In the genomic region with DNA sequence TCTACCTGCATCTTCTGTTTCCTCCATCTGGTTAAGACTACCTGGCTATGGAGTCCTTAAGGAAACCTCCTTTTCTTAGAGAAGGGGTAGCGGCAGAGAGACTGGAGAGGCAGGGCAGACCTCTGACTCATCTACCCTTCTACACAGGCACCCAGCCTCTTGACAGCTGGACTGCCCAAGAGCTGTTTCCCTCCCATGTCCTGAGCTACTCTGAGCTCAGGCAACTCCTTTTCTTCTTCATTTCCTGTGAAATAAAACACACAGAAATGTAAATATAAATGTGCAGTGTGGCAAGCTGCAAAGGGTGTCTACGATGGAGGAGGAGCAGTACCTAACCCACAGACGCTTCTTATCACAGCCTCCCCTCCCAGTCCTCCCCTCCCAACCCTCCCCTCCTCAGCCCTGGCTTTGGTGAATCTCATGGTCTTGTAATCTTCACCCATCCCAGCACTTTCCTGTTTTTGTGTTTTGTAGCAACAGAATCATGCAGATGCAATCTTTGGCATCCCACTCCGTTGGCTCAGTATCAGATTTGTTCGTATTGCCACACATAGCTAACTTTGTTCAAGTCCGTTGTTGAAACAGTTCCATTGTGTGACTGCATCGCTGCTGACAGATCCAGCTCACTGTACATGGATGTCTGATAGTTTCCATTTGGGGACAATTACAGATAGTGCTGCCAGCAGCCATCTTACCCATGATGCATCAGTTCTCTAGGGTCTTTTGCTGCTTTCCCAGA, we compare ENCODE assay signal across 8 mouse cellular contexts. TPM values are rescaled to one million over a fixed set of nuclear protein-coding genes. Genes with fewer than 3 reads are reported as not detected.
A peak's percentile ranks its signal among the peaks of the same experiment; 100 is the strongest.
DNase-seq lines count a peak whose midpoint lies in the region; ATAC-seq and TF ChIP-seq lines count a peak whose summit lies in the region.

No protein-coding gene starts in this region.

- H3K9me3 ChIP-seq in limb, embryonic 14.5 days (ENCODE audit: control insufficient read depth, low read length): no peaks in the 10 kb centered on the region
- H3K9me3 ChIP-seq in limb, embryonic 10.5 days (replicated peaks): no peaks in the 10 kb centered on the region
- no peaks in the 10 kb centered on the region for H3K9me3 ChIP-seq in heart, embryonic 13.5 days
- no peaks in the 10 kb centered on the region for H3K9me3 ChIP-seq in limb, embryonic 15.5 days

- 82% methylated on average over 7 of the region's 7 CpGs for WGBS in limb, embryonic 14.5 days
- WGBS in limb, embryonic 10.5 days: 82% methylated on average over 7 of the region's 7 CpGs
- WGBS in heart, embryonic 13.5 days: 31% methylated on average over 7 of the region's 7 CpGs
- 52% methylated on average over 7 of the region's 7 CpGs for WGBS in limb, embryonic 15.5 days

- H3K9ac ChIP-seq in limb, embryonic 14.5 days (ENCODE audit: low read depth, low read length, severe bottlenecking): no peak overlapping the region
- H3K9ac ChIP-seq in heart, embryonic 13.5 days: 0 out of 2 replicates have a peak overlapping the region, but pooled peaks have one; percentile 25
- no peak overlapping the region for H3K9ac ChIP-seq in limb, embryonic 15.5 days

- peak; percentile 52 for DNase-seq in limb, embryonic 14.5 days (ENCODE audit: low spot score)
- no peak for DNase-seq in limb, embryonic 10.5 days (ENCODE audit: low spot score)
- peak; percentile 46 for DNase-seq in naive thymus-derived CD4-positive, alpha-beta T cell, adult 2 months (ENCODE audit: low read depth)
- DNase-seq in thymus, postnatal 14 days: no peak
- no peak for DNase-seq in cerebellum, postnatal 14 days

- H3K4me1 ChIP-seq in limb, embryonic 14.5 days (ENCODE audit: control insufficient read depth, insufficient read depth, low read length): no peaks in the 10 kb centered on the region
- H3K4me1 ChIP-seq in limb, embryonic 10.5 days: no peaks in the 10 kb centered on the region
- H3K4me1 ChIP-seq in heart, embryonic 13.5 days: peaks cover 20% of the 10 kb centered on the region
- H3K4me1 ChIP-seq in limb, embryonic 15.5 days: peaks cover 8% of the 10 kb centered on the region; the same call in 1 of the 2 replicates

- H3K4me3 ChIP-seq in limb, embryonic 14.5 days (replicated peaks; ENCODE audit: low read length): no peak overlapping the region
- no peak overlapping the region for H3K4me3 ChIP-seq in limb, embryonic 10.5 days
- H3K4me3 ChIP-seq in heart, embryonic 13.5 days: no peak overlapping the region
- H3K4me3 ChIP-seq in limb, embryonic 15.5 days: no peak overlapping the region

- H3K4me2 ChIP-seq in limb, embryonic 14.5 days (replicated peaks; ENCODE audit: low read depth, low read length, severe bottlenecking): no peak overlapping the region
- peak overlapping the region; percentile 40 for H3K4me2 ChIP-seq in heart, embryonic 13.5 days
- no peak overlapping the region for H3K4me2 ChIP-seq in limb, embryonic 15.5 days

- H3K27me3 ChIP-seq in limb, embryonic 14.5 days (ENCODE audit: control insufficient read depth, insufficient read depth, low read length): no peaks in the 10 kb centered on the region
- H3K27me3 ChIP-seq in limb, embryonic 10.5 days (ENCODE audit: low read depth, poor library complexity, severe bottlenecking): no peaks in the 10 kb centered on the region
- H3K27me3 ChIP-seq in heart, embryonic 13.5 days (replicated peaks): no peaks in the 10 kb centered on the region
- H3K27me3 ChIP-seq in limb, embryonic 15.5 days: no peaks in the 10 kb centered on the region

- peaks cover 20% of the 10 kb centered on the region for H3K36me3 ChIP-seq in limb, embryonic 14.5 days (ENCODE audit: control insufficient read depth, insufficient read depth, low read length)
- peaks cover 41% of the 10 kb centered on the region for H3K36me3 ChIP-seq in limb, embryonic 10.5 days
- peaks cover 32% of the 10 kb centered on the region for H3K36me3 ChIP-seq in heart, embryonic 13.5 days
- H3K36me3 ChIP-seq in limb, embryonic 15.5 days: peaks cover 32% of the 10 kb centered on the region

- TF ChIP-seq POLR2A in limb, embryonic 14.5 days (IDR thresholded peaks at IDR 0.05; ENCODE audit: borderline replicate concordance, extremely low read depth, insufficient read depth, insufficient read length): no peak

- no peak for ATAC-seq in limb, embryonic 14.5 days (ENCODE audit: low FRiP score, low read depth)
- peak; percentile 81 for ATAC-seq in erythroid progenitor cell, adult 5-6 weeks (replicated peaks; ENCODE audit: low FRiP score, poor library complexity, severe bottlenecking)
- no peak for ATAC-seq in heart, embryonic 13.5 days (ENCODE audit: extremely low read depth, insufficient number of reproducible peaks, low FRiP score, low TSS enrichment)
- ATAC-seq in limb, embryonic 15.5 days (ENCODE audit: insufficient number of reproducible peaks, low FRiP score, low TSS enrichment, low read depth): peak; percentile 40; the same call in 1 of the 2 replicates

- 0 out of 2 replicates have a peak overlapping the region, but pooled peaks have one; percentile 10 for H3K27ac ChIP-seq in limb, embryonic 14.5 days (replicated peaks; ENCODE audit: low read depth, low read length)
- H3K27ac ChIP-seq in limb, embryonic 10.5 days: no peak overlapping the region
- H3K27ac ChIP-seq in heart, embryonic 13.5 days (replicated peaks): peak overlapping the region; percentile 82
- peak overlapping the region; percentile 75 for H3K27ac ChIP-seq in limb, embryonic 15.5 days

RNA-seq across cellular contexts. Expression of gene Add1, which starts 7.8 kb away (rescaled TPM):
- 222 and 235 TPM in 2 replicates for polyA plus RNA-seq in limb, embryonic 14.5 days (2012; rRNA removed)
- 197 and 210 TPM in 2 replicates for polyA plus RNA-seq in limb, embryonic 14.5 days (2014; fragmentation: Nextera tagmentation; extraction: Ambion mirVana)
- polyA plus RNA-seq in limb, embryonic 10.5 days (2016; fragmentation: Nextera tagmentation; extraction: Ambion mirVana): 134 and 166 TPM in 2 replicates
- 547 and 570 TPM in 2 replicates for total RNA-seq in erythroid progenitor cell, adult 5-6 weeks (2015; ENCODE audit: low replicate concordance)
- 969 and 1,003 TPM in 2 replicates for total RNA-seq in erythroid progenitor cell, adult 5-6 weeks (2017; ENCODE audit: low replicate concordance)
- 143 and 144 TPM in 2 replicates for polyA plus RNA-seq in heart, embryonic 13.5 days (2015; fragmentation: Nextera tagmentation; extraction: Ambion mirVana)
- 185 and 197 TPM in 2 replicates for polyA plus RNA-seq in limb, embryonic 15.5 days (2015; fragmentation: Nextera tagmentation; extraction: Ambion mirVana)

RNA-seq across cellular contexts. Expression of gene Sh3bp2, which starts 40.1 kb away (rescaled TPM):
- polyA plus RNA-seq in limb, embryonic 14.5 days (2012; rRNA removed): 17.9 and 23.5 TPM in 2 replicates
- polyA plus RNA-seq in limb, embryonic 14.5 days (2014; fragmentation: Nextera tagmentation; extraction: Ambion mirVana): 12.2 and 12.6 TPM in 2 replicates
- polyA plus RNA-seq in limb, embryonic 10.5 days (2016; fragmentation: Nextera tagmentation; extraction: Ambion mirVana): 9.9 and 17.1 TPM in 2 replicates
- total RNA-seq in erythroid progenitor cell, adult 5-6 weeks (2015; ENCODE audit: low replicate concordance): 1.7 and 4.3 TPM in 2 replicates
- total RNA-seq in erythroid progenitor cell, adult 5-6 weeks (2017; ENCODE audit: low replicate concordance): 3.9 and 6.0 TPM in 2 replicates
- polyA plus RNA-seq in heart, embryonic 13.5 days (2015; fragmentation: Nextera tagmentation; extraction: Ambion mirVana): 3.9 and 4.9 TPM in 2 replicates
- polyA plus RNA-seq in limb, embryonic 15.5 days (2015; fragmentation: Nextera tagmentation; extraction: Ambion mirVana): 10.0 and 10.1 TPM in 2 replicates

RNA-seq across cellular contexts. Expression of gene Tnip2, which starts 51.9 kb away (rescaled TPM):
- 17.1 and 23.7 TPM in 2 replicates for polyA plus RNA-seq in limb, embryonic 14.5 days (2012; rRNA removed)
- 15.8 and 17.1 TPM in 2 replicates for polyA plus RNA-seq in limb, embryonic 14.5 days (2014; fragmentation: Nextera tagmentation; extraction: Ambion mirVana)
- 3.8 and 6.0 TPM in 2 replicates for polyA plus RNA-seq in limb, embryonic 10.5 days (2016; fragmentation: Nextera tagmentation; extraction: Ambion mirVana)
- 3.2 TPM in 1 of 2 replicates, not detected in the other for total RNA-seq in erythroid progenitor cell, adult 5-6 weeks (2015; ENCODE audit: low replicate concordance)
- total RNA-seq in erythroid progenitor cell, adult 5-6 weeks (2017; ENCODE audit: low replicate concordance): 0.23 and 7.4 TPM in 2 replicates
- polyA plus RNA-seq in heart, embryonic 13.5 days (2015; fragmentation: Nextera tagmentation; extraction: Ambion mirVana): 14.6 and 18.8 TPM in 2 replicates
- polyA plus RNA-seq in limb, embryonic 15.5 days (2015; fragmentation: Nextera tagmentation; extraction: Ambion mirVana): 26.2 and 29.2 TPM in 2 replicates

Comparison
In these comparisons a context has a peak if more than half of its experiments do, and no peak if none do; other contexts are left out.
1. ATAC-seq: peak in erythroid progenitor cell, adult 5-6 weeks (single experiment) and limb, embryonic 15.5 days (single experiment); none in limb, embryonic 14.5 days (single experiment) and heart, embryonic 13.5 days (single experiment).
2. DNase-seq: peak in limb, embryonic 14.5 days (single experiment) and naive thymus-derived CD4-positive, alpha-beta T cell, adult 2 months (single experiment); none in limb, embryonic 10.5 days (single experiment), thymus, postnatal 14 days (single experiment) and cerebellum, postnatal 14 days (0 of 2).